Mouse (Mus musculus) neural tube, embryonic 12.5 days (tissue): ENCODE measurements at regions not wholly inside any gene's neighbourhood (a gene's known extent, or its start where the extent isn't known, plus 50 kb on each side); places are given as distances from the start of the nearest gene placed in this dataset.

ENCODE experiments used
- ATAC-seq: fragments of 200-750 bp; cut with Nextera tagmentation; 2 replicates; pipeline ENCODE4 v1.8.0; 2017; ENCODE audit warnings: low read depth, mild to moderate bottlenecking, moderate TSS enrichment, moderate library complexity; ENCODE audit not compliant: low FRiP score
- H3K27ac ChIP-seq: fragments of 300-500 bp; sonication (generic); 2 replicates; pipeline ENCODE4 v1.5.1; 2016
- H3K27me3 ChIP-seq: fragments of 300-500 bp; sonication (generic); replicated peaks from 2 replicates; pipeline ENCODE4 v1.6.1; 2016; ENCODE audit warnings: mild to moderate bottlenecking
- H3K36me3 ChIP-seq: fragments of 300-500 bp; sonication (generic); 2 replicates; pipeline ENCODE4 v1.6.1; 2016; ENCODE audit warnings: mild to moderate bottlenecking
- H3K4me1 ChIP-seq: fragments of 300-500 bp; sonication (generic); 2 replicates; pipeline ENCODE4 v1.6.1; 2016
- H3K4me2 ChIP-seq: fragments of 300-500 bp; sonication (generic); replicated peaks from 2 replicates; pipeline ENCODE4 v1.6.1; 2016; ENCODE audit warnings: mild to moderate bottlenecking
- H3K4me3 ChIP-seq: fragments of 300-500 bp; sonication (generic); 2 replicates; pipeline ENCODE4 v1.5.1; 2016
- H3K9ac ChIP-seq: fragments of 300-500 bp; sonication (generic); 2 replicates; pipeline ENCODE4 v1.6.1; 2016; ENCODE audit warnings: mild to moderate bottlenecking
- H3K9me3 ChIP-seq: fragments of 300-500 bp; sonication (generic); 2 replicates; pipeline ENCODE4 v1.6.1; 2016; ENCODE audit warnings: mild to moderate bottlenecking
- WGBS: fragments of 180-500 bp; shearing (Covaris S2); methylation state at CpG from one replicate; pipeline ENCODE4 v1.1.7; 2016; 5-methylcytosine and 5-hydroxymethylcytosine counted together

DNA sequence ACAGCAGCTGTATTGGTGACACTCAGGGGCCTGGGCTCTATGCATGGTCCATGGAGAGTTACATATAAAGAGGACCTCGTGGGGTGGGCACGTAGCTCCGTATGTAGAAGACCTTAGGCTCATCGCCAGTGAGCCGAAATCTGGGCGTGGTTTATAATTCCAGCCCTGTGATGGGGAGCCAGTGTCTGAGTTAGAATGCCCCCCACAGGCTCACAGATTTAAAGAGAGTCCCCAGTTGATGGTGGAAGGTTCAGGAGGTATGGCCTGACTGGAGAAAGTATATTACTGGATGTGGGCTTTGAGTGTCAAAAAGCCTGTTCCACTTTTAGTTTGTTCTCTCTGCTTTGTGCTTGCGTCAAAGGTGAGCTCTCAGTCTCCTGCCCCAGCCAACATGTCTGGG is 54.8 kb downstream of the 1700122O11Rik start:
- ATAC-seq = no peak
- Histone ChIP-seq H3K36me3 (no peaks in the 10 kb centered on the region), H3K4me3 (no peak overlapping the region), H3K27me3 (no peaks in the 10 kb centered on the region), H3K9me3 (no peaks in the 10 kb centered on the region), H3K27ac (no peak overlapping the region), H3K4me2 (no peak overlapping the region), H3K9ac (no peak overlapping the region), H3K4me1 (peaks cover 19% of the 10 kb centered on the region)
- 81% methylated on average over 7 of the region's 7 CpGs for WGBS

DNA sequence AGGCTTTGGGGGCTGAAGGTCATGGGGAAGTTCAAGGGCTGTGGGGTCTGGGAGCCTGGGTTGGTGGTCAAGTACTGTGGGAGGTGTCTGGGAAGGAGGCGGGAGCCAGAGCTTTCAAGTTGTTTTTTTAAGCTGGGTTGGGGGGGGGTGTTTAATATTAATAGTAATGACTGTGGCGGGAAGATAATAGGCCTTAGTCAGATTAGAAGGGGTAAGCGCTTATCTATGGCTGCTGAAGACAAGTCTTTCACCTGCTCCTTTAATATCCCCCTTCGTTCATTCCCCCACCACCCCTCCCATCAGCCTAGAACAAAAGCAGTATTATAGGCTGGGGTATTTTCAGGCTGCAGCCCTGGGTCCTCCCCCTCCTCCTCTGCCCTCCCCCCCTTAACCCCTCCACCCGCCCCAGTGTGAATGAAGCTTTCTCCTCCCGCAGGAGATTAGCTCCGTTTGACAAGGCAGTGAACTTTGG is 56.5 kb downstream of the 1700122O11Rik start:
- no peak overlapping the region for H3K27ac ChIP-seq
- no peak overlapping the region for H3K4me2 ChIP-seq
- no peak overlapping the region for H3K4me3 ChIP-seq
- H3K4me1 ChIP-seq = peaks cover 24% of the 10 kb centered on the region
- H3K9ac ChIP-seq = no peak overlapping the region
- peak; percentile 69; the same call in 1 of the 2 replicates for ATAC-seq
- H3K9me3 ChIP-seq = no peaks in the 10 kb centered on the region
- no peaks in the 10 kb centered on the region for H3K27me3 ChIP-seq
- WGBS = 5% methylated on average over 7 of the region's 7 CpGs
- H3K36me3 ChIP-seq = no peaks in the 10 kb centered on the region

DNA sequence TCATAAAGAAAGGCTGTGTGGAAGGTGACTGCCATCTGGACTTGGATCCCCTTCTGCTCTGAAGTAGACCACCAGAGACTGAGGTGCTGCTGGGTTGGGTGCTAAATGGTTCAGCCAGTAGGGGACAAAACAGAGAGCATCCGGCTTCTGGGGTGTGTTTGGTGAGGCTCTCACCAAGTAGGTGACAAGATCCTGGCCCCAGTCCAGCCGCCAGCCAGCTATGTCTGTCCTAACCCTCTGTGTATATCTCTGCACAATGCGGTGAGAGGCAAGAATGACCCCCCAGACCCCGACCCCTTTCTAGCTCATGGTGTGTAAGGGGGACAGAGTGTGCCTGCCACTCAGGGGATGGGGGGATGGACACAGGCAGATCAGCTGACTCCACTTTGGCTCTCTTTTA is 54.8 kb upstream of the Foxp4 start:
- Histone ChIP-seq H3K9ac (no peak overlapping the region), H3K9me3 (no peaks in the 10 kb centered on the region), H3K4me2 (no peak overlapping the region), H3K4me1 (peaks cover 45% of the 10 kb centered on the region), H3K4me3 (no peak overlapping the region), H3K27ac (no peak overlapping the region), H3K27me3 (peaks cover 6% of the 10 kb centered on the region; the same call in 1 of the 2 replicates), H3K36me3 (no peaks in the 10 kb centered on the region)
- 71% methylated on average over 4 of the region's 4 CpGs for WGBS
- ATAC-seq = no peak

DNA sequence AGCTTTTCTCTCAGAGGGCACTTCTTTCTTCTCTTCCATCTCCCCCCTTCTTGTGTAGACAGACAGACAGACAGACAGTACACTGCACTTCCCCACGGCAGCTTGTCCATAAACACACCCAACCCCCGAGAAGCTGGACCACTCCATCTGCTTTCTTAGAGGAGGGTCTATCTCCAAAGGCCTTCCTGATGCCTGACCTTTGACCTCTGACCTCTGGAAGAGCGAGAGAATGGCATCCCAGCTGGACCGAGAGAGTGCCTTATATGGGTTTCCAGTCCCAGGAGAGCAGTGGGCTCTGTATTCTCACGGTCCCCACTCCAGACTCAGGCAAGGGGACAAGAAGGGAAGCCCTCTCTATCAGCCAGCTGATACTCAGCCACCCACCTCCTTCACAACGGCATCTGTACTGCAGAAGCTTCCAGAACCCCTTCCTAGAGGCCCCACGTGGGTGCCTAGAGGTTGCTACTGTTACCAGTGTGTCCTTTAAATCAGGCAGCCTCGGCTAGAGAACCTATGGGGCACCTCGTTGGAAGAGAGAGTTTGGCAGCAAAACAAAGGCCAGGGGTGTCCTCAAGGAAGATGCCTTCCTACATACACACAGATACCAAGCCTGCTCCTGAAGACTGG is 54.1 kb upstream of the Foxp4 start:
- H3K36me3 ChIP-seq = no peaks in the 10 kb centered on the region
- peaks cover 13% of the 10 kb centered on the region for H3K27me3 ChIP-seq
- H3K4me3 ChIP-seq = no peak overlapping the region
- no peaks in the 10 kb centered on the region for H3K9me3 ChIP-seq
- H3K4me2 ChIP-seq = no peak overlapping the region
- no peak overlapping the region for H3K9ac ChIP-seq
- ATAC-seq = no peak
- no peak overlapping the region for H3K27ac ChIP-seq
- H3K4me1 ChIP-seq = peaks cover 53% of the 10 kb centered on the region
- WGBS = 20% methylated on average over 9 of the region's 9 CpGs

DNA sequence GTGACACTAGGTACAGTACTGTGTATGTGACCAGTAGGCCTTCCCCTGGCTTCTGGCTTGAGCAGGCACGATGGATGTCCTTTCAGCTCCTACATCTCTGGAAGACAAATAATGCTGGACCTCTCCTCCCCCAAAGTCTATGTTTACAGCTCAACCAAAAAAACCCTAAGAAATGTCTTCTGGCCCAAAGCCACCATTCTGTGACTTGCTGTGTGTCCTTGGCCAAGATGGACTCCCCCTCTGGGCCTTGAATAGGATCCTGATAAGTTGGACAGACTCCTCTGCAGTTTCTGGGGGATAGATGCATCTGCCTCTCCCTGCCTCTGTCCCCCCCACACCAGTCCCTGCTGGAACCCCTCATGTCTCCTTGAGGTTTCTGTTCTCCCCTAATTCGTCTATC is 53.6 kb upstream of the Foxp4 start:
- H3K9me3 ChIP-seq = no peaks in the 10 kb centered on the region
- no peak overlapping the region for H3K9ac ChIP-seq
- no peak overlapping the region for H3K4me3 ChIP-seq
- peaks cover 15% of the 10 kb centered on the region for H3K27me3 ChIP-seq
- WGBS = 75% methylated on average over 2 of the region's 2 CpGs
- no peak for ATAC-seq
- H3K4me1 ChIP-seq = peaks cover 55% of the 10 kb centered on the region
- H3K36me3 ChIP-seq = no peaks in the 10 kb centered on the region
- no peak overlapping the region for H3K27ac ChIP-seq
- no peak overlapping the region for H3K4me2 ChIP-seq

DNA sequence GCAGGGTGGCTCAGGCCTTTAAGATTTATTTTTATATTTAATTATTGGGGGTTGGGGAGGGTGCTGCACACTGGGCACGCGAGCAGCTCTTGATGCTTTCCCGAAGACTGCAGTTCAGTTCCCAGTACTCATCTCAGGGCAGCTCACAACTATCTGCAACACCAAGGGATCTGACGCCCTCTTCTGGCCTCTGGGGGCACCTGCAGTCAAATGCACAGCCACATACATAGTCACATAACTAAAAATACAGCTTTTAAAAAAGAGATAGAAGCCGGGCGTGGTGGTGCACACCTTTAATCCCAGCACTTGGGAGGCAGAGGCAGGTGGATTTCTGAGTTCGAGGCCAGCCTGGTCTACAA is 52.5 kb upstream of the Foxp4 start:
- Histone ChIP-seq H3K4me3 (no peak overlapping the region), H3K36me3 (no peaks in the 10 kb centered on the region), H3K27ac (no peak overlapping the region), H3K27me3 (peaks cover 18% of the 10 kb centered on the region), H3K9ac (no peak overlapping the region), H3K4me2 (peak overlapping the region; percentile 76; the same call in 1 of the 2 replicates), H3K9me3 (no peaks in the 10 kb centered on the region), H3K4me1 (peaks cover 54% of the 10 kb centered on the region)
- WGBS = 84% methylated on average over 7 of the region's 7 CpGs
- no peak for ATAC-seq

DNA sequence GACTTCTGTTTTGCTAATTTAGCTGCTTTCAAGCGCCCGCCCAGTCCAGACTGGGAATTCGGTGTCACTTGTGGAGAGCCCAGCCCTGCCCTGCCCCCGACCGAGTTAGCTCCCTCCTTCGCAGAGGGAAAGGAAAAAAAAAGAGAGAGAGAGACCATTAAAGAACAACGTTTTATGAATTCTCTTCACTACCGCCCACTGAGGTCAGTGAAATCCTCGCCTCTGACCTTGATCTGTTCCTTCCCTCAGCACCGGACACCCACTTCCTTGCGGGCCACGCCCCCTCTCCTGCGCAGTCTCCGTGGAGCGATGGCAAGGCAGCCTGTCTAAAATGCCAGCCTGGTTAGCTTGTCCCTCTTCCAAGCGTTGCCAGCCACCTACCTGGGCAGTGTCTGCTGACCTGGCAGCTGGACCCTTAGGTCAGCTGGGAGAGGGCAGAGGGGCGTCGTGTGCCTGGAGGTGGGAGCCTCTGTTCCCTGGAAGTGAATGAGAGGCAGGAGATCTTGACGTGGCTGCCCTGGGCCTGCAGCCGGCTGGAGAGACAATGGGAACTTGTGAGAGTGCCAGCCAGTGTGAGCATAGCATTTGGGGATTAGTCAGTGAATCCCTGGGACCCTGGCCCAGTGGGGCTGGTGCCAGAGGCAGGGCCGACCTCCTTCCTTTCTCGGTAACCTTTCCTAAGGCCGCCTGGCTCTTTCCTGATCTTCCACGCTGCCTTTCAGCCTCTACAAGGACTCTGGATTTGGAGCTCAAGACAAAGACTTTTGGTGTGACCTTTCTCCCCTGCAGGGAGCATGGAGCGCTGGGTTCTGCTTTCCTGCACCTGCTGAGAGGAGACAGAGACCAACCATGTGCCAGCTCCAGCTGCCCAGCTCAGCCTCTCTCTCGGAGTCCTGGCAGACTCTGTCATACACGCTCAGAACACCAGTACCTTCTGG is 51.9 kb upstream of the Foxp4 start:
- 5% methylated on average over 27 of the region's 27 CpGs for whole genome bisulfite sequencing
- peak overlapping the region; percentile 9; the same call in 1 of the 2 replicates for H3K4me3 ChIP-seq
- H3K36me3 ChIP-seq = no peaks in the 10 kb centered on the region
- H3K4me2 ChIP-seq = peak overlapping the region; percentile 76
- peaks cover 18% of the 10 kb centered on the region for H3K27me3 ChIP-seq
- H3K9me3 ChIP-seq = no peaks in the 10 kb centered on the region
- peak; percentile 38; the same call in 1 of the 2 replicates for ATAC-seq
- 0 out of 2 replicates have a peak overlapping the region, but pooled peaks have one; percentile 21 for H3K27ac ChIP-seq
- H3K4me1 ChIP-seq = peaks cover 48% of the 10 kb centered on the region
- H3K9ac ChIP-seq = peak overlapping the region; percentile 41; the same call in 1 of the 2 replicates

DNA sequence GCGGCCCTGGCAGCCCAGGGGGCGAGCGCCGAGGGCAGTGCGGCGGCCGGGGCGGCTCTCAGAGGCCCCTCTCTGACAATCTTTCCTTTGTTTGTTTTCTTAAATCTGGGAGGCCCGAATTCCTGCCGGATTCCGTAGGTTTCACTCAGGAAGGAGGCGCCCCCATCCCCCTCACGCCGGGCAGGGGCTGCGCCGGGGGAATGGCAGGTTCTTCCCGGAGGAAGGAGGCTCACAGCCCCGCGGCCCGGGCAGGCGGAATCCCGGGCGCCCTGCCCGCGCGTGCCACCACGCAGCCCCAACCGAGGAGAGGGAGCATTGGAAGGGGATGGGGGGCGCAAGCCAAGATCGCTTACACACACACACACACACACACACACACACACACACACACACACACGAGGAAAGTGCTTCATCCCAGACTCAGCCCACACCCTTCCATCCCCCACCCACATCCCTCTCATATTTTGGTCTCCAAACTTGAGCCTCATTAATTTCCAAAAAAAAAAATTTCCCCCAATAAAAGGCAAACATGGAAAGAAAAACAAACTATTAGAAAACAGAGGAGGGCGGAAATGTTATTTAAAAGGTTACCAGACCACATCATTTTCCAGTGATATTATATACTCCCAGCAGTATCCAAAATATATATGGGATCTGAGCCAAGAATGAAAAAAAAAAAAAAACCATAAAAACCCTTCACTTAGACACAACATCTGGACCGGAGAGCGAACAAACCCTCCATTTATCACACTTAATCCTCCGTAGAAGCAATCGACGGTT is 51.0 kb upstream of the Foxp4 start:
- H3K27me3 ChIP-seq = peaks cover 18% of the 10 kb centered on the region
- peak overlapping the region; percentile 76 for H3K4me2 ChIP-seq
- WGBS = 1% methylated on average over 36 of the region's 37 CpGs
- H3K27ac ChIP-seq = 0 out of 2 replicates have a peak overlapping the region, but pooled peaks have one; percentile 32
- H3K36me3 ChIP-seq = no peaks in the 10 kb centered on the region
- ATAC-seq = no peak
- peak overlapping the region; percentile 38 for H3K9ac ChIP-seq
- H3K9me3 ChIP-seq = no peaks in the 10 kb centered on the region
- H3K4me1 ChIP-seq = peaks cover 46% of the 10 kb centered on the region
- H3K4me3 ChIP-seq = peak overlapping the region; percentile 23

DNA sequence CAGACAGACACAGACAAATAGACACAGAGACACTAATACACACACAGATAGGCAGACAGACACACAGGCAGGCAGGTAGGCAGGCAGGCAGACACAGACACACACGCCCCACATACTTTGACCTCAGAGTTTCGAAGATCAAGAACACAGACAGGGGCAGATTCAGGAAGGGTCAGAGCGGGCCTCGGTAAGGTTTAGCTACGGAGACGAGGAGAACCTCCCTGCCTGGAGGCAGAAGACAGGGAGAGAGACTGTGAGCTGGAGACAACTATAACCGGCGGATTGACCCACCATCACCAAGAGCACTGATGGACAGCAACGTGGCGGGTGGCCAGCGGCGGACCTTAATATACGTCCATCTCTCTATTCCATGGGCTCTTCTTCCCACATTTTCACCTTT is 50.1 kb upstream of the Foxp4 start:
- Histone ChIP-seq H3K27me3 (peaks cover 18% of the 10 kb centered on the region), H3K27ac (peak overlapping the region; percentile 3; the same call in 1 of the 2 replicates), H3K36me3 (no peaks in the 10 kb centered on the region), H3K4me1 (peaks cover 46% of the 10 kb centered on the region), H3K9me3 (no peaks in the 10 kb centered on the region), H3K4me3 (peak overlapping the region; percentile 36), H3K9ac (peak overlapping the region; percentile 38; the same call in 1 of the 2 replicates), H3K4me2 (peak overlapping the region; percentile 76)
- no peak for ATAC-seq
- WGBS = 4% methylated on average over 13 of the region's 13 CpGs
